Mouse (Mus musculus) CH12.LX (cell line): Measurements from ENCODE around the gene Lrrc26.

ENCODE experiments used
- CTCF ChIP-seq, 2 experiments: IDR thresholded peaks in 1 of 2; conservative IDR thresholded peaks in 1 of 2; 2 replicates each; pipeline ENCODE4 v1.5.1; 2011 to 2012; ENCODE audit warnings: low read depth in 2 of 2, low read length in 2 of 2, improper control_type of control experiment in 1 of 2, inconsistent platforms in 1 of 2, mild to moderate bottlenecking in 1 of 2, moderate library complexity in 1 of 2
- EP300 ChIP-seq: IDR thresholded peaks from 2 replicates; pipeline ENCODE4 v1.6.1; 2011; ENCODE audit warnings: low read length, improper control_type of control experiment
- HCFC1 ChIP-seq: IDR thresholded peaks from 2 replicates; pipeline ENCODE4 v1.6.1; 2012; ENCODE audit warnings: low read depth, mild to moderate bottlenecking, inconsistent platforms, low read length, improper control_type of control experiment
- IRF4 ChIP-seq: IDR thresholded peaks from 2 replicates; pipeline ENCODE4 v1.6.1; 2014; ENCODE audit warnings: low read depth, mild to moderate bottlenecking, inconsistent platforms, low read length, improper control_type of control experiment
- JUN ChIP-seq: IDR thresholded peaks from 2 replicates; pipeline ENCODE4 v1.6.1; 2011; ENCODE audit warnings: low read depth, mild to moderate bottlenecking, low read length, improper control_type of control experiment, moderate library complexity; ENCODE audit not compliant: insufficient read depth
- NRF1 ChIP-seq: IDR thresholded peaks from 2 replicates; pipeline ENCODE4 v1.6.1; 2014; ENCODE audit warnings: low read depth, mild to moderate bottlenecking, inconsistent platforms, low read length, improper control_type of control experiment, moderate library complexity
- POLR2A ChIP-seq: IDR thresholded peaks from 2 replicates; pipeline ENCODE4 v1.6.1; 2011; ENCODE audit warnings: low read depth, mild to moderate bottlenecking, improper control_type of control experiment, low read length
- RCOR1 ChIP-seq: conservative IDR thresholded peaks from 2 replicates; pipeline ENCODE4 v1.6.1; 2012; ENCODE audit warnings: low read depth, mild to moderate bottlenecking, inconsistent platforms, low read length, improper control_type of control experiment
- UBTF ChIP-seq: IDR thresholded peaks from 2 replicates; pipeline ENCODE4 v1.6.1; 2012; ENCODE audit warnings: low read depth, mild to moderate bottlenecking, inconsistent platforms, low read length, improper control_type of control experiment, moderate library complexity
- ZC3H11A ChIP-seq: IDR thresholded peaks from 2 replicates; pipeline ENCODE4 v1.6.1; 2012; ENCODE audit warnings: low read depth, mild to moderate bottlenecking, inconsistent platforms, low read length, improper control_type of control experiment

GRCm38 (mm10) chr2:25328440-25328839 is 38.7 kb downstream of the Lrrc26 start:
- TF ChIP-seq POLR2A (no peak), CTCF (conservative IDR thresholded peaks at IDR 0.05 in 1 of 2, IDR thresholded peaks at IDR 0.05 in 1 of 2; ENCODE audit: low read depth in 2 of 2, low read length in 2 of 2) (peak; percentile 39 to 81; a peak in 2 of 4 replicates), NRF1 (no peak), EP300 (no peak), IRF4 (no peak), JUN (no peak), ZC3H11A (no peak), RCOR1 (no peak), HCFC1 (no peak), UBTF (no peak)
